Mouse (Mus musculus) olfactory bulb, adult 2 months (tissue): ENCODE data around the gene Birc5.

Source experiments
- CTCF ChIP-seq: fragments of 200-500 bp; IDR thresholded peaks from 2 replicates; pipeline ENCODE4 v1.5.1; 2012; ENCODE audit warnings: low read depth, mild to moderate bottlenecking, low read length, moderate library complexity; ENCODE audit not compliant: insufficient read depth
- POLR2A ChIP-seq: fragments of 200-500 bp; IDR thresholded peaks from 2 replicates; pipeline ENCODE4 v1.6.1; 2012; ENCODE audit warnings: mild to moderate bottlenecking, low read depth, low read length, moderate library complexity; ENCODE audit not compliant: insufficient read depth

- TF ChIP-seq POLR2A (0 out of 2 replicates have a peak, but pooled peaks have one; percentile 45), CTCF (no peak)
These were observed 24.0 kb downstream of the Birc5 start, which contains the start of gene Tha1 for GRCm38 (mm10) chr11:117872861-117873608.
